Comparison of ENCODE assay signal across 27 mouse cellular contexts in the genomic region with DNA sequence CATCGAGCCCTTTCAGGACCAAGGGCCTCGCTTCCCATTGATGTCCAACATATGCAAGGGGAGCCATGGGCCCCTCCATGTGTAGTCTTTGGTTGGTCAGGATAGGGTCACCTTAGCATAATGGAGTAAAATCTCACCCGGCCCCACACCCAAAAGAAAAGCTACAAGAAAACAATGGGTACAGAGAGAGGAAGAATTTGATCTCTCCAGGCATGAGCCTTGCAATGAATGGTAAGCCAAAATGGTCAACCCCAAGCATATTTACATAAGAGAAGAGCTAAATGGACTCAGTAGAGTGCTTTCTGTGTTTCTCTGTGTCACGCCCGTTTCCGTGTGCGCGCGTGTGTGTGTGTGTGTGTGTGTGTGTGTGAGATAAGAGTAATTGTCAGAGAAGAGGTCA.
DNase-seq lines count a peak whose midpoint lies in the region; ATAC-seq lines count a peak whose summit lies in the region.
"Had no signal": no experiment of that assay in that cellular context is flagged by ENCODE, and none has a peak within 500 bp of the region (broad histone marks: within the 10 kb centered on the region; RNA-seq: fewer than 3 reads in every experiment).

No protein-coding gene starts in this region.

- DNase-seq in midbrain, embryonic 11.5 days (ENCODE audit: low spot score, missing footprints) = no peak
- DNase-seq in R1 (ENCODE audit: low read depth, low spot score) = peak; percentile 80
- no peak for DNase-seq in kidney, postnatal 4 days
- DNase-seq in spleen, postnatal 36 days (ENCODE audit: low spot score in 2 of 2) = no peak
- DNase-seq: adrenal gland, adult 8-10 months; adrenal gland, postnatal 14 days; adrenal gland, postnatal 36 days; B cell, adult 2 months; cerebellum, adult 11-12 months; cerebellum, adult 2 months; cerebellum, adult 9-10 months; cerebellum, postnatal 10 days; cerebellum, postnatal 36 days; embryo, embryonic 11 days had no signal

- H3K36me3 ChIP-seq in midbrain, embryonic 11.5 days (ENCODE audit: control insufficient read depth, insufficient read depth, low read length) = no peaks in the 10 kb centered on the region
- H3K36me3 ChIP-seq in midbrain, embryonic 15.5 days (replicated peaks) = no peaks in the 10 kb centered on the region
- H3K36me3 ChIP-seq: embryonic facial prominence, embryonic 13.5 days; embryonic facial prominence, embryonic 15.5 days; forebrain, embryonic 10.5 days; forebrain, embryonic 12.5 days; G1E had no signal

- H3K9ac ChIP-seq in midbrain, embryonic 11.5 days (ENCODE audit: low read length) = no peak overlapping the region
- H3K9ac ChIP-seq in midbrain, embryonic 15.5 days = no peak overlapping the region
- H3K9ac ChIP-seq: embryonic facial prominence, embryonic 13.5 days; embryonic facial prominence, embryonic 15.5 days; forebrain, embryonic 12.5 days had no signal

- no peak overlapping the region for H3K27ac ChIP-seq in midbrain, embryonic 11.5 days (ENCODE audit: low read depth, low read length)
- H3K27ac ChIP-seq in midbrain, embryonic 15.5 days = no peak overlapping the region
- H3K27ac ChIP-seq: embryonic facial prominence, embryonic 13.5 days; embryonic facial prominence, embryonic 15.5 days; forebrain, embryonic 10.5 days; forebrain, embryonic 12.5 days had no signal

- no peak overlapping the region for H3K4me2 ChIP-seq in midbrain, embryonic 11.5 days
- H3K4me2 ChIP-seq in midbrain, embryonic 15.5 days = no peak overlapping the region
- H3K4me2 ChIP-seq: embryonic facial prominence, embryonic 13.5 days; embryonic facial prominence, embryonic 15.5 days; forebrain, embryonic 12.5 days had no signal

- H3K9me3 ChIP-seq in midbrain, embryonic 11.5 days (ENCODE audit: control insufficient read depth, low read length) = no peaks in the 10 kb centered on the region
- H3K9me3 ChIP-seq in midbrain, embryonic 15.5 days = no peaks in the 10 kb centered on the region
- H3K9me3 ChIP-seq: embryonic facial prominence, embryonic 13.5 days; embryonic facial prominence, embryonic 15.5 days; forebrain, embryonic 10.5 days; forebrain, embryonic 12.5 days; G1E had no signal

- H3K4me3 ChIP-seq in midbrain, embryonic 11.5 days (ENCODE audit: low read depth, low read length) = no peak overlapping the region
- no peak overlapping the region for H3K4me3 ChIP-seq in midbrain, embryonic 15.5 days
- H3K4me3 ChIP-seq: embryonic facial prominence, embryonic 13.5 days; embryonic facial prominence, embryonic 15.5 days; erythroblast, embryonic 14.5 days; forebrain, embryonic 10.5 days; forebrain, embryonic 12.5 days had no signal

- ATAC-seq in midbrain, embryonic 11.5 days (ENCODE audit: low FRiP score) = peak; percentile 57; the same call in 1 of the 2 replicates
- ATAC-seq in midbrain, embryonic 15.5 days (replicated peaks) = no peak
- ATAC-seq: activated CD4-positive, CD25-positive, alpha-beta regulatory T cell, adult 4 months; CD4-positive, CD25-positive, alpha-beta regulatory T cell, adult 4 months; forebrain, embryonic 14.5 days; forebrain, embryonic 16.5 days; Patski had no signal

- H3K4me1 ChIP-seq in midbrain, embryonic 11.5 days (ENCODE audit: control insufficient read depth, insufficient read depth, low read length) = no peaks in the 10 kb centered on the region
- no peaks in the 10 kb centered on the region for H3K4me1 ChIP-seq in midbrain, embryonic 15.5 days
- H3K4me1 ChIP-seq: embryonic facial prominence, embryonic 13.5 days; embryonic facial prominence, embryonic 15.5 days; forebrain, embryonic 10.5 days; forebrain, embryonic 12.5 days had no signal

- H3K27me3 ChIP-seq in midbrain, embryonic 11.5 days (ENCODE audit: control insufficient read depth, insufficient read depth, low read length) = no peaks in the 10 kb centered on the region
- H3K27me3 ChIP-seq in midbrain, embryonic 15.5 days (replicated peaks) = no peaks in the 10 kb centered on the region
- H3K27me3 ChIP-seq: CH12.LX; embryonic facial prominence, embryonic 13.5 days; embryonic facial prominence, embryonic 15.5 days; forebrain, embryonic 12.5 days; Patski had no signal

- 82% methylated on average over 9 of the region's 9 CpGs for WGBS in midbrain, embryonic 11.5 days
- WGBS in midbrain, embryonic 15.5 days = 74% methylated on average over 9 of the region's 9 CpGs
